Mouse (Mus musculus): ENCODE data around the gene Rpl22. TPM values are rescaled to one million over a fixed set of nuclear protein-coding genes. Genes with fewer than 3 reads are reported as not detected.

The Rpl22 gene
- polyA plus RNA-seq, 1 experiment = 201 TPM

GRCm38 (mm10) chr4:152382528-152383252 lies 57.1 kb downstream of the Rpl22 start:
- Histone ChIP-seq H3K4me1 (ENCODE audit: control insufficient read depth, insufficient read depth, low read length) (no peaks in the 10 kb centered on the region), H3K27ac (ENCODE audit: insufficient read depth, low read length) (peak overlapping the region; percentile 32; the same call in 1 of the 2 replicates), H3K4me3 (ENCODE audit: insufficient read depth, low read length) (no peak overlapping the region)
- TF ChIP-seq CTCF (IDR thresholded peaks at IDR 0.05; ENCODE audit: extremely low read depth, insufficient read depth, low read length) = no peak
- no peak for TF ChIP-seq POLR2A (IDR thresholded peaks at IDR 0.05; ENCODE audit: extremely low read depth, insufficient read depth, low read length)

Other genes with a start within 250 kb of the Rpl22 start
- 12.7 and 14.7 TPM in 2 replicates for gene Tnfrsf25, start 209.8 kb upstream of the Rpl22 start, polyA plus RNA-seq (2012; rRNA removed)
- 1.8 and 2.6 TPM in 2 replicates for gene Espn, start 173.4 kb upstream of the Rpl22 start, polyA plus RNA-seq (2012; rRNA removed)
- gene Hes2, start 166.9 kb upstream of the Rpl22 start, polyA plus RNA-seq (2012; rRNA removed) = not detected in 2 replicates
- 333 and 334 TPM in 2 replicates for gene Acot7, start 147.6 kb upstream of the Rpl22 start, polyA plus RNA-seq (2012; rRNA removed)
- 24.0 and 25.9 TPM in 2 replicates for gene Gpr153, start 51.5 kb upstream of the Rpl22 start, polyA plus RNA-seq (2012; rRNA removed)
- 1.1 and 1.2 TPM in 2 replicates for gene Hes3, start 34.1 kb upstream of the Rpl22 start, polyA plus RNA-seq (2012; rRNA removed)
- 32.9 and 35.2 TPM in 2 replicates for gene Icmt, start 28.5 kb upstream of the Rpl22 start, polyA plus RNA-seq (2012; rRNA removed)
- gene Rnf207, start 6.7 kb upstream of the Rpl22 start, polyA plus RNA-seq (2012; rRNA removed) = 22.2 and 25.0 TPM in 2 replicates
- gene Chd5, start 12.9 kb downstream of the Rpl22 start, polyA plus RNA-seq (2012; rRNA removed) = 67.5 and 75.5 TPM in 2 replicates
- gene Nphp4, start 151.0 kb downstream of the Rpl22 start, polyA plus RNA-seq (2012; rRNA removed) = 14.8 and 15.7 TPM in 2 replicates
- gene Kcnab2, start 152.1 kb downstream of the Rpl22 start, polyA plus RNA-seq (2012; rRNA removed) = 245 and 267 TPM in 2 replicates

Data from cortical plate, adult 2 months (tissue).